Mouse (Mus musculus): ENCODE measurements around the gene Slc22a14.

GRCm38 (mm10) chr9:119128436-119129181, 236.7 kb downstream of the Slc22a14 start:
- TF ChIP-seq POLR2A (IDR thresholded peaks at IDR 0.05; ENCODE audit: low read depth, low read length) (no peak), CTCF (IDR thresholded peaks at IDR 0.05; ENCODE audit: extremely low read depth, insufficient read length, insufficient replicate concordance, low read depth, low read length) (no peak)
